Mouse (Mus musculus) retina, postnatal 1 day (tissue): ENCODE data around the gene Caskin1.
A peak's percentile ranks its signal among the peaks of the same experiment; 100 is the strongest.

Source experiments
- DNase-seq: peaks from one replicate; pipeline ENCODE4 v3.0.0-alpha.2; 2012

Gene Caskin1

GRCm38 (mm10) chr17:24496026-24496425 lies 7.6 kb downstream of the Caskin1 start:
- no peak for DNase-seq

GRCm38 (mm10) chr17:24502208-24502607 lies 13.8 kb downstream of the Caskin1 start:
- peak; percentile 64 for DNase-seq

- no peak for DNase-seq
These were observed 15.7 kb downstream of the Caskin1 start for GRCm38 (mm10) chr17:24504085-24504484.

- peak; percentile 50 for DNase-seq
These were observed 17.0 kb downstream of the Caskin1 start for GRCm38 (mm10) chr17:24505286-24505955.

GRCm38 (mm10) chr17:24506332-24507070 lies 18.1 kb downstream of the Caskin1 start:
- peak; percentile 38 for DNase-seq

- no peak for DNase-seq
These were observed 18.8 kb downstream of the Caskin1 start for GRCm38 (mm10) chr17:24507129-24507664.

- DNase-seq = no peak
These were observed 19.5 kb downstream of the Caskin1 start for GRCm38 (mm10) chr17:24507806-24508460.

- peak; percentile 70 for DNase-seq
These were observed 25.2 kb downstream of the Caskin1 start for GRCm38 (mm10) chr17:24513609-24514008.

GRCm38 (mm10) chr17:24514270-24515257 lies 26.2 kb downstream of the Caskin1 start:
- DNase-seq = no peak

GRCm38 (mm10) chr17:24520450-24520849 lies 32.0 kb downstream of the Caskin1 start:
- no peak for DNase-seq

GRCm38 (mm10) chr17:24524734-24525133 lies 36.3 kb downstream of the Caskin1 start:
- DNase-seq = no peak

GRCm38 (mm10) chr17:24527315-24527714 lies 38.9 kb downstream of the Caskin1 start:
- DNase-seq = no peak

- DNase-seq = peak; percentile 100
These were observed 39.5 kb downstream of the Caskin1 start, which contains the start of gene Traf7 for GRCm38 (mm10) chr17:24527723-24528559. Gene Traf7 (minus strand): TSS chr17:24527938.

- DNase-seq = no peak
These were observed 40.1 kb downstream of the Caskin1 start for GRCm38 (mm10) chr17:24528560-24528918.

GRCm38 (mm10) chr17:24529007-24529451 lies 40.6 kb downstream of the Caskin1 start:
- peak; percentile 90 for DNase-seq

GRCm38 (mm10) chr17:24529883-24530282 lies 41.5 kb downstream of the Caskin1 start:
- no peak for DNase-seq

GRCm38 (mm10) chr17:24530361-24531050 lies 42.1 kb downstream of the Caskin1 start:
- DNase-seq = no peak

GRCm38 (mm10) chr17:24531064-24531463 lies 42.7 kb downstream of the Caskin1 start:
- no peak for DNase-seq

GRCm38 (mm10) chr17:24532045-24532444 lies 43.6 kb downstream of the Caskin1 start:
- no peak for DNase-seq
